Mouse (Mus musculus) urinary bladder, adult 18-20 months (tissue): Measurements from ENCODE around the gene Asah2.
A peak's percentile ranks its signal among the peaks of the same experiment; 100 is the strongest.
"Not testable (repeated sequence)": the region's sequence is repeated elsewhere in the genome, so short reads cannot be mapped to it uniquely, and the experiment has no call there.

Experiments
- DNase-seq, 2 experiments: peaks; one replicate each; pipeline ENCODE4 v3.0.0; 2022; ENCODE audit warnings: low spot score in 2 of 2, mixed read lengths in 2 of 2

Gene Asah2

GRCm38 (mm10) chr19:32102976-32103300, 5.1 kb downstream of the Asah2 start:
- no peak for DNase-seq

GRCm38 (mm10) chr19:32102294-32102975, 5.6 kb downstream of the Asah2 start:
- no peak for DNase-seq

GRCm38 (mm10) chr19:32098582-32098981, 9.4 kb downstream of the Asah2 start:
- DNase-seq = no peak

- no peak for DNase-seq
Measured at GRCm38 (mm10) chr19:32092358-32092757, 15.7 kb downstream of the Asah2 start.

GRCm38 (mm10) chr19:32090804-32091203, 17.2 kb downstream of the Asah2 start:
- DNase-seq = no peak

GRCm38 (mm10) chr19:32088570-32088969, 19.4 kb downstream of the Asah2 start:
- no peak for DNase-seq

GRCm38 (mm10) chr19:32087736-32088470, 20.1 kb downstream of the Asah2 start:
- DNase-seq = no peak

GRCm38 (mm10) chr19:32084813-32085212, 23.2 kb downstream of the Asah2 start:
- not testable (repeated sequence) for DNase-seq

- DNase-seq = no peak
Measured at GRCm38 (mm10) chr19:32070340-32070739, 37.7 kb downstream of the Asah2 start.

- peak in 1 of 2 experiments; percentile 48 for DNase-seq
Measured at GRCm38 (mm10) chr19:32069598-32069997, 38.4 kb downstream of the Asah2 start.

- no peak for DNase-seq
Measured at GRCm38 (mm10) chr19:32067669-32068068, 40.3 kb downstream of the Asah2 start.

- no peak for DNase-seq
Measured at GRCm38 (mm10) chr19:32061294-32061693, 46.7 kb downstream of the Asah2 start.

GRCm38 (mm10) chr19:32056252-32056651, 51.8 kb downstream of the Asah2 start:
- DNase-seq = no peak

- DNase-seq = no peak
Measured at GRCm38 (mm10) chr19:32055725-32056124, 52.3 kb downstream of the Asah2 start.

- no peak for DNase-seq
Measured at GRCm38 (mm10) chr19:32051251-32051650, 56.8 kb downstream of the Asah2 start.

GRCm38 (mm10) chr19:32032881-32033280, 75.1 kb downstream of the Asah2 start:
- DNase-seq = no peak

- DNase-seq = peak in 1 of 2 experiments; percentile 7
Measured at GRCm38 (mm10) chr19:32030430-32030829, 77.6 kb downstream of the Asah2 start.

GRCm38 (mm10) chr19:32025443-32025842, 82.6 kb downstream of the Asah2 start:
- no peak for DNase-seq

- DNase-seq = no peak
Measured at GRCm38 (mm10) chr19:32019722-32020121, 88.3 kb downstream of the Asah2 start.

- no peak for DNase-seq
Measured at GRCm38 (mm10) chr19:32018585-32018984, 89.4 kb downstream of the Asah2 start.

GRCm38 (mm10) chr19:32018053-32018452, 90.0 kb downstream of the Asah2 start:
- no peak for DNase-seq

GRCm38 (mm10) chr19:32002623-32003022, 105.4 kb downstream of the Asah2 start:
- no peak for DNase-seq

GRCm38 (mm10) chr19:31996916-31997315, 111.1 kb downstream of the Asah2 start:
- DNase-seq = no peak
